Mouse (Mus musculus): ENCODE data around the gene Fbxo9.
"Not testable (repeated sequence)": the region's sequence is repeated elsewhere in the genome, so short reads cannot be mapped to it uniquely, and the experiment has no call there.

Fbxo9 gene

GRCm38 (mm10) chr9:78108796-78109239 is at the start of gene Fbxo9, which contains the start of gene Ick:
Fbxo9 (minus strand) TSS chr9:78109065.
Ick (plus strand) TSS chr9:78109192.
- DNase-seq (ENCODE audit: low spot score in 2 of 2), result peak; percentile 83 to 93

DNA sequence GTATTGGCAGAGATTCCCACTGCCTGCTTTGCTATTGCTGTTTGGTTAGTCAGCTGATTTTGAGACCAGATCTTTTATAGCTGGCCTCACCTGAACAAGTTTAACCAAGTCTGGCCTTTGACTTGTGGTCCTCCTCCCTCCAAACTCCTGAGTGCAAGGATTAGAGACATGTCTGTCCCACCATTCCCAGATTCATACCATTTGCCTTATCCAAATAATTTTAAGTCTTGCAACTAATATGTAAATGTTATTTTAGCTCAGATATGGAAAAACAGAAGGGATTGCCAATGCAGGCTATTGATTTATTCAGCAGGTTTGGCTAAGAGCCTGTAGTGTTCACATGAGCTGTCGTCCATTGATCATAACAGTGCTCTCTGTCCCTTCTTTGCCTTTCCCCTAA is 48.4 kb upstream of the Fbxo9 start:
- DNase-seq (ENCODE audit: low spot score in 2 of 2), result no peak

DNA sequence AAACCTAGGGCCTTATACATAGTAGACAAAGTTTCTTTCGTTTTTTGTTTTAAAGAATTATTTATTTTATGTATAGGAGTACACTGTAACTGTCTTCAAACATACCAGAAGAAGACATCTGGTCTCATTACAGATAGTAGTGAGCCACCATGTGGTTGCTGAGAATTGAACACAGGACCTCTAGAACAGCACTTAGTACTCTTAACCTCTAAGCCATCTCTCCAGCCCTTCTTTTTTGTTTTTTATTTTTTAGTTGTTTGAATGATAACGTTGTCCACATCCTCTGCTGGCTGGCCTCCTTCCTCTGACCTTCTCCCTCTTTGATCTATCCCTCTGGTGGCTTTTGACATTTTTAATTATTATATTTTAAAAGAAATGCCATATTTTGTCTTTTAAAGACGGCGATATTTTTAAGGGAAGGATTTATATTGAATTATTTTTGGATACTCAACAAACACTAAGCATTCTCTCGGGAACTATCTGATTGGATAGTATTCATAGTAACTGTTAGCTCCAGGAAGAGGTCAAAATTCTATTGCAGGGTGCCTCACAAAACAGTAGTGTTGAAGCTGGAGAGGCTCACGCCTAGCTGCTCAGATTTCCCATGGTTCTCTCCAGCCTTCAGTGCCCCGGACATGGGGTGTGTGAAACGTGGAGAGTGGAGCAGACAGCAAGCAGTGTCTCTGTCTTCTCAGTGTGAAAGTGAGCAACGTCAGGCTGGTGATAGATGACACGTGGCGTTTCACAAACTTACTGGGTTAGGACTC is 45.5 kb upstream of the Fbxo9 start:
- no peak for DNase-seq (ENCODE audit: low spot score in 2 of 2)

DNA sequence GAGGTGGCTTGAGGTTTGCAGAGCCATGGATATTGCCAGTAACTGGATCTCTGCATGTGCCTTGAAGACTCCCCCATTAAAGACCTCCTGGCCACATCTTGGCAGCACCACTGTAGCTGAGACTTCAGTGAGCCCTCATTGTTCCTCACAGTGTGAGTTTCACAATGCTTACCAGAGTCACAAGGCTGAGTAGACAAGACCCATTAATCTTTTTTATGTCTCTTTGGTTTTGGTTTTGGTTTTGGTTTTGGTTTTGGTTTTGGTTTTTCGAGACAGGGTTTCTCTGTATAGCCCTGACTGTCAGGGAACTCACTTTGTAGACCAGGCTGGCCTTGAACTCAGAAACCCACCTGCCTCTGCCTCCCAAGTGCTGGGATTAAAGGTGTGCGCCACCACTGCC is 40.9 kb upstream of the Fbxo9 start:
- DNase-seq (ENCODE audit: low spot score in 2 of 2), result not testable (repeated sequence)

GRCm38 (mm10) chr9:78148149-78148548 is 39.3 kb upstream of the Fbxo9 start:
- DNase-seq (ENCODE audit: low spot score in 2 of 2), result no peak

DNA sequence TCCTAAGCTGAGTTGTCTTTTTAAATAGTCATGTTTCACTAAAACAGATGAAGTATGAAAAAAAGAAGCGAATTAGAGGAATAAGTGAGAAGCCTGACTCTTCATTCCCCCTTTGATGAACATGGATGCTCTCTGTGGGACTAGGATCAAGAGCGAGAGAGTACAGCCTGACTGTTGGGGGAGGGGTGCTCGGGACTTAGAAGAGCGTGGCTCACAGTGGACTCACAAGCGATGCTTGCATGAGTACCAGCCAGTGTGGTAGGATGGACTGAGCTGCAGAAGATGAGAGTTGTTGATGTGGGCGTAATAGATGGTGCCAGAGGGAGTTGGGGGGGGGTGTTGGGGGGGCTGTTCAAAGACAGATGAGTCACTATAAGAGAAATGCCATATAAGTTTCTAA is 37.8 kb upstream of the Fbxo9 start:
- DNase-seq (ENCODE audit: low spot score in 2 of 2), result peak in 1 of 2 experiments; percentile 38

GRCm38 (mm10) chr9:78146099-78146498 is 37.2 kb upstream of the Fbxo9 start:
- DNase-seq (ENCODE audit: low spot score in 2 of 2), result peak in 1 of 2 experiments; percentile 32

- DNase-seq (ENCODE audit: low spot score in 2 of 2), result no peak
These were observed 30.6 kb upstream of the Fbxo9 start for GRCm38 (mm10) chr9:78139463-78139862.

- DNase-seq (ENCODE audit: low spot score in 2 of 2), result no peak
These were observed 29.3 kb upstream of the Fbxo9 start for GRCm38 (mm10) chr9:78138044-78138676.

DNA sequence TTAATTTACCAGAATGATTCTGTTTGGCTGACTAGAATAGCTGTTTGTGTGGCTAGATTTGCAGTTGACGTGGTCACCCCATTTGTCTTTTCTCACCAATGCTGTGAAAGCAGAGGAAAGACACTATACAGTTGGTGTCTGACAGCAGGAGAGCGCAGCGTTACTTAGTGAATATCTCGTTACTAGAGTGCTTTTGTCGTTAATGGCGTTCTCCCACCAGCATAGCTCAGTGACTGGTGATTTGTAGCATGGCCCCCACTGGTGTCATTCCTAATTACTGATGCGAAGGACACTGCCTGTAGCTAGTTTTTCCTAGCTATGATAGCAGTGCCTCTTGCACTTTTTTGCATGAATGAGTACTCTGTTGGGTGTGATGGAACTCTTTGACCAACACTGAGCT is 26.8 kb upstream of the Fbxo9 start:
- no peak for DNase-seq (ENCODE audit: low spot score in 2 of 2)

DNA sequence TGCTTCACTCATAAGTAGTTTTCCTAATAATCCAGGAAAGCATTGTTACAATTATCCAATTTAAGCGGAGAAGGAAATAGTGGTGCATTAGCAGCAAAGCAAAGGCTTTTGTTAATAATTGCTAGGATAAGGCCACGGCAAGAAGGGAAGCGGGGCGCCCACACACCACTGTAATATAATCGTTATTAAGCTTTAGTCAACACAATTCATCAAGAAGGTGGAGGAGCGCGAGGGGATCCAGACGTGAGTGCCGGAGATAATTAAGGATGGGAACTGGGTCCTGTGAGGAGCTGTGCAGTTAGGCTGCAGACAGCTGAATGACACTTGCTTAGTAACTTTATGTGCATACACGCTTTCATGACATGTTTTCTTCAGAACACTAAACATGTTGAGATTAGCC is 17.8 kb upstream of the Fbxo9 start:
- no peak for DNase-seq (ENCODE audit: low spot score in 2 of 2)

- DNase-seq (ENCODE audit: low spot score in 2 of 2), result no peak
These were observed 17.1 kb upstream of the Fbxo9 start for GRCm38 (mm10) chr9:78126007-78126406.

DNA sequence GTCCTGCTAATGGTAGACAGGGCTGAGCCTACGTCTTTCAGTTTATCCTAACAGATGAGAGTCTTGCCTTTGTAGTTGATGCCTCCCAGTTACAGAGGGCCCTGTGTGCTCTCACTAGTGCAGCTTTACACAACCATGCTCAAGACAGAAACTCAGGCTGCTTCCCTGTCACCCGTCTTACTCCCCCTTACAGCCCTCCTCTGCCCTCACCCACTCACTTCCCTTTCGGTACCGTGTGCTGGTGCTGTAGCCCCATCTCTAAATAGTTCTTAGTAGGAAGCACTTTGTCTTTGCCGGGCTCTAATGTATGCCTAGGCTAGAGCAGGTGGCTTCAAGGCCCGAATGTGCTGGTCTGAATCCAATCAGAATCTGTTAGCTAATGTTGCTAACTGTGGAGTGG is 15.4 kb upstream of the Fbxo9 start:
- DNase-seq (ENCODE audit: low spot score in 2 of 2), result no peak

DNA sequence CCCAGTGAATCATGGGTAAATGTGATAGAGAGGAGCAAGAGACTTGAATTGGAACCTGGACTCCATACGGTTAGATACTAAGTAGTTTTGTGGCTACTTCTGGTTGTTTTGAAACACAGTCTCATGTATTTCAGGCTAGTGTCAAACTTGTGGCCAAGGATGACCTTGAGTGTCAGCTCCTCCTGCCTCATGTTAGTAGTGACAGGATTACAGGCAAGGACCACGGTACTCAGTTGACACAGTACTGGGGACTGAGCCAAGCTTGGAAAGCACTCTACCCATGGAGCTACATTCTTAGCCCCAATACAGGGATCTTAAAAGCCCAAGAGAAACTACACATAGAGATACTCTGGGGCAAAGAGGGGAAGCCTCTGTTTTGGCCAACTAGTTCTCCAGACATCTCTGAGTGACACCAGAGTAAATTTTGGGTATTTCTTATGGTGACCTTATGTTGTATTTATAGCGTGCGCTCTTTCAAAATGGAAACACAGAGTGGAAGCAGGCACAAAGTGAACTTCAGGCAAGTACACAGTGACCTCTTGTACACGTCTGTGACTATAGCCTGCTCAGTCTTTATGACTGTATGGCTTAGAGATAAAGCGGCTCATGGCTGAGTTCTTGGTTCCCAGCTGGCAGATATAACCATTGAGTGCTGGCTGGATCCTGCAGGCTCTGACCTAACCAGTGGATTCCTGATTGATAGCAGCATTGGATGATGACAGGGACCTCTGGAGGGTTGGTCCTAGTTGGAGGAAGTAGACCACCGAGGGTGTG is 14.3 kb upstream of the Fbxo9 start:
- DNase-seq (ENCODE audit: low spot score in 2 of 2), result no peak

DNA sequence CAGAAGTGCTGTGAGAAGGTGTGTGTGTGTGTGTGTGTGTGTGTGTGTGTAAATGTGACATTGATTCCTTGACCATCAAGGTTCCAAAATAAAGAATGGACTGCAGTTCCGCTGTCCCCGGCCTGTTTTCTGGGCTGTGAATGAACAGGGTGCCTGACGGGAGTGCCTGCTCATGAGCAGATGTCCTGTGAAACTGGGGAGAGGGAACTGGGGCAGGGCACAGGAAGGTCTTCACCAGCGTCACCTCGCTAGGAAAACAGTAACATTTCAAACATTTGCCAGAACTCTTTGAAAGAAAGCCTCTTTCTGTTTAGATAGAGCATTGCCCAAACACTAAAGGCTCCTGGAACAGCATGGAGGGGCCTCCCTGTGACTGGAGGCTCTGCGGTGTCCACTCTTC is 13.1 kb upstream of the Fbxo9 start:
- no peak for DNase-seq (ENCODE audit: low spot score in 2 of 2)

DNA sequence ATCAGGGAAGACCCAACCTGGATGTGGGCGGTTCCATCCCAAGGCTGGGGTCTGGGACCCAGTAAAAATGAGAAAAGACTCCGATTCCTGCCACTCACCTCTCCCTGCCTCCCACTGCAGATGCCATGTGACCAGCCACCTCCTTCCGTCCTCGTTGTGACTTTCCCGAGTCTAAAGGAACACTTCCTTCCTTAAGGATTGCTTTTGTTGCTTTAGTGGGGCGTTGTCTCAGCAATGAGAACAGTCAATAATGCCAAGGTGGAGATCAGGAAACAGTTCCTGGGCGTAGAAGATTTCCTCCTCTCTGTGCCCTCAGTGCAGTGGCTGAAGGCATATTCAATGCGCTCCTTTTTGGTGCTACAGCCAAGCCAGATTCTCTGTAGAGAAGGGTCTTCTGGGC is 12.5 kb upstream of the Fbxo9 start:
- no peak for DNase-seq (ENCODE audit: low spot score in 2 of 2)

DNA sequence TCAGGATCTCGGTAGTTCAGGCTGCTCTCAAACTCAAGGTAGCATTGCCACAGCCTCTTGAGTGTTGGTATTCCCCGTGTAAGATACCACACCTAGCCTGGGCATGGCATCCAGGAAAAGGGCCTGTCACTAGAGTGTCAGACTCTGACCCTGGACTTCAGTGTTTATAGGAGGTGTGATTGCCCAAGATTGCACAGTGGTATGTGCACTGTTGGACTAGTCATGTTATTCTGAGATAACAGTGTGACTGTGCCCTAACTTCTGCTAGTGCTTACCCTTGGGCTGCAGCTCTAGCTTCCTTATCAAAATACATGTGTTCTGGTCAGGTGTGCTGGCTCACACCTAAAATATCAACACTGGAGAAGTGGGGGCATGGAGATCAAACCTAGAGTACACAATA is 8.8 kb upstream of the Fbxo9 start:
- DNase-seq (ENCODE audit: low spot score in 2 of 2), result no peak

GRCm38 (mm10) chr9:78115746-78116145 is 6.9 kb upstream of the Fbxo9 start:
- DNase-seq (ENCODE audit: low spot score in 2 of 2), result no peak

DNA sequence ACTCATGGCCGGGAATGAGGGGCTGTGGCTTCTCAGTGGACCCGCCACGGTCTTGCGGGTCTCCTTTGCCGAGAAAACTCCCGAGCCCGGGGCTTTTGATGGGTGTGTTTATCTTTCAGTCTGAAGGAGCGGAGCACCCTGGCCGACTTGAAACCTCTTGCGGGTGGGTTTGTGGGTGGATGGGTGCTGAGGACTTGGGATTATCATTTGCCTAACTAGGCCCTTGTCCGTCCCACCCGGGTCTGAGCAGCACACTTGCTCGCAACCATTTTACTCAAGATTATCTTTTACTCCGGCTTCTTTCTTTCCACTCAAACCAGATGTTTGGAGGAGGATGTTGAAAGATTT is 4.6 kb upstream of the Fbxo9 start:
- DNase-seq (ENCODE audit: low spot score in 2 of 2), result no peak

DNA sequence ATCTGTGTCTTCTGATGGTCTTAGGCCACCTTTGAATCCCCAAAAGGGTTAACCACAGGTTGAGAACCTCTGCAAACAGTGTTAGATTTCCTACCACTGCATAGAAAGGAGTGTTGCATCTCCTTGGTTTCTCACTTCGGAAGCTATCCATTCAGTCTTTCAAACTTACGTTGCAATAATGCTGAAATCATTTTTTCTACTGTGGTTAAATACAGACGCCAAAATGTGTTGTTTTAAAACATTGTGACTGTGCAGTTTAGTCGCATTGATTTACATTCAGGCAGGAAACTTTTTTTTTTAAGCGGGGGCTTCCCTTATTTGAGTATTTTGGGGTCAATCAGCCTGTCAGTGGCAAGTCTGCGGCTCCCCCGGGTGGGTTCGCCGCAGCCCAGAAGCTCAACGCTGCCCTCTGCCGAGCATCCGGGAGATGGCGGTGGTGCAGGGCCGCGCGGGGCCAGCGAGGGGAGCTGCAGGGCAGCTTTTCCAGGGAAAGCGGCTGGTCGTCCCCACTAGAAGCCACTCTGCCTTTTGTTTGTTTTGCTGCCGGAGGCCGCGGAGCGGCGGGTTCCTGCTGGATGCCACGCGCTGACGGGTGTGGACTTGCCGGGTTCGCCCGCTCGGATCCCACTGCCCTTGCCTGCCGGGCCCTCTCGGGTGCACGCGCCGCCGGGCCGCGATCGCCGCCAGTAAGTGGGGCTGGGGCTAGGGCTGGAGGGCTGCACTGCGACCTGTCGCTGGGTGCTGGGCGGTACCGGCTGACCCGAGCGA is 4.1 kb upstream of the Fbxo9 start:
- peak; percentile 81 to 85 for DNase-seq (ENCODE audit: low spot score in 2 of 2)

- no peak for DNase-seq (ENCODE audit: low spot score in 2 of 2)
These were observed 2.6 kb upstream of the Fbxo9 start for GRCm38 (mm10) chr9:78111456-78111855.

DNA sequence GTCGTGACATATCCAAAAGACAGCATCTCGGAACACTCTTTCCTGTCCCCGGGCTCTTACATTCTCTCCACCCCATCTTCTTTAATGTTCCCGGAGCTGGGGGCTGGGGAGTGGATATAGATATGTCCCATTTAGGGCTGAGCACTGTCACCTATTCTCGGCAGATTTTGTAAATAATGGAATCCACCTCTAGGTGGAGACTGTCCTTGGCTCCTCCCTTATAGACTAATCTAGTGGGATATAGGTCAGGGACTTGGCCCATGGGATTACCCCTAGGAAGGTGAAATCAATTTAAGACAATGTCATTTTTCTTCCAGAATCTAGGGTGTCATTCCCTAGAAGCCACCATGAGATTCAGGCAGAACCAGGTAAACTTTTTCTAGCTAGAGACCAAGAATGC is 791 bp upstream of the Fbxo9 start:
- DNase-seq (ENCODE audit: low spot score in 2 of 2), result no peak

All from right cerebral cortex, postnatal 36 days (tissue).